In genomic region chr8:72261019-72261418, GRCm38 (mm10) we compare ENCODE assay signal across 9 mouse cellular contexts. TPM values are rescaled to one million over a fixed set of nuclear protein-coding genes. Genes with fewer than 3 reads are reported as not detected.
DNase-seq lines count a peak whose midpoint lies in the region; ATAC-seq and TF ChIP-seq lines count a peak whose summit lies in the region.
"Had no signal": no experiment of that assay in that cellular context is flagged by ENCODE, and none has a peak within 500 bp of the region (broad histone marks: within the 10 kb centered on the region; RNA-seq: fewer than 3 reads in every experiment).

No protein-coding gene starts in this region.

- H3K79me2 ChIP-seq in heart, adult 2 months (replicated peaks; ENCODE audit: control insufficient read depth, insufficient read depth, low read length) = no peaks in the 10 kb centered on the region

- no peaks in the 10 kb centered on the region for H3K9me3 ChIP-seq in intestine, embryonic 16.5 days (ENCODE audit: control insufficient read depth, low read length)
- H3K9me3 ChIP-seq: limb, embryonic 13.5 days had no signal

- TF ChIP-seq POLR2A in heart, adult 2 months (IDR thresholded peaks at IDR 0.05; ENCODE audit: insufficient read depth, low read depth, low read length) = peak; percentile 34; the same call in 1 of the 2 replicates
- no peak for TF ChIP-seq POLR2A in lung, adult 2 months (IDR thresholded peaks at IDR 0.05; ENCODE audit: borderline replicate concordance, extremely low read depth, low read depth, low read length)

- peak overlapping the region; percentile 5 for H3K9ac ChIP-seq in heart, adult 2 months (ENCODE audit: low read depth, low read length)
- no peak overlapping the region for H3K9ac ChIP-seq in intestine, embryonic 16.5 days (ENCODE audit: low read depth, low read length)
- H3K9ac ChIP-seq: limb, embryonic 13.5 days had no signal

- H3K4me2 ChIP-seq in intestine, embryonic 16.5 days (ENCODE audit: low read depth, low read length) = no peak overlapping the region
- H3K4me2 ChIP-seq: limb, embryonic 13.5 days had no signal

- no peak overlapping the region for H3K4me3 ChIP-seq in heart, adult 2 months
- H3K4me3 ChIP-seq in intestine, embryonic 16.5 days (ENCODE audit: low read length) = no peak overlapping the region
- H3K4me3 ChIP-seq in lung, adult 2 months (replicated peaks; ENCODE audit: extremely low read depth, low read depth, low read length) = no peak overlapping the region
- H3K4me3 ChIP-seq: limb, embryonic 13.5 days had no signal

- H3K4me1 ChIP-seq in heart, adult 2 months (ENCODE audit: control insufficient read depth, insufficient read depth, low read length) = peaks cover 24% of the 10 kb centered on the region
- no peaks in the 10 kb centered on the region for H3K4me1 ChIP-seq in intestine, embryonic 16.5 days (ENCODE audit: control insufficient read depth, insufficient read depth, low read length)
- H3K4me1 ChIP-seq in lung, adult 2 months (ENCODE audit: control insufficient read depth, insufficient read depth, low read length) = peaks cover 4% of the 10 kb centered on the region; the same call in 1 of the 2 replicates

- intact Hi-C loops in heart, adult 2 months (cut with DNase I) = no loop called here

- DNase-seq in CD4-positive helper T cell, adult 2 months (ENCODE audit: low read depth, low spot score) = peak; percentile 83
- DNase-seq in ES-CJ7 (ENCODE audit: low read depth, low spot score) = peak; percentile 77
- peak; percentile 68 to 79 for DNase-seq in cerebellum, postnatal 10 days
- peak; percentile 60 to 71 for DNase-seq in heart, adult 2 months
- no peak for DNase-seq in lung, adult 2 months

- TF ChIP-seq EP300 in heart, adult 2 months (IDR thresholded peaks at IDR 0.05; ENCODE audit: insufficient read depth, low read depth, low read length) = peak; percentile 84

- H3K36me3 ChIP-seq in heart, adult 2 months (ENCODE audit: control insufficient read depth, insufficient read depth, low read length) = peaks cover 2% of the 10 kb centered on the region
- H3K36me3 ChIP-seq in intestine, embryonic 16.5 days (ENCODE audit: control insufficient read depth, insufficient read depth, low read length) = no peaks in the 10 kb centered on the region

- TF ChIP-seq CTCF in heart, adult 2 months (IDR thresholded peaks at IDR 0.05) = peak; percentile 86
- peak; percentile 74 for TF ChIP-seq CTCF in lung, adult 2 months (IDR thresholded peaks at IDR 0.05; ENCODE audit: insufficient read depth, low read length)

- WGBS in heart, adult 2 months = 2% methylated on average over 2 of the region's 2 CpGs
- WGBS in intestine, embryonic 16.5 days = 33% methylated on average over 2 of the region's 2 CpGs
- WGBS in lung, adult 2 months = 27% methylated on average over 2 of the region's 2 CpGs

- peak; percentile 45 for ATAC-seq in intestine, embryonic 16.5 days
- ATAC-seq in neutrophil, adult 5-6 weeks (ENCODE audit: extremely low read depth, insufficient number of reproducible peaks, low FRiP score, poor library complexity, severe bottlenecking) = peak; percentile 77
- no peak for ATAC-seq in erythroblast, adult 5-6 weeks (replicated peaks; ENCODE audit: low FRiP score, poor library complexity, severe bottlenecking)

- peak overlapping the region; percentile 61 for H3K27ac ChIP-seq in heart, adult 2 months
- no peak overlapping the region for H3K27ac ChIP-seq in intestine, embryonic 16.5 days (ENCODE audit: low read length)
- H3K27ac ChIP-seq: limb, embryonic 13.5 days had no signal

- no peaks in the 10 kb centered on the region for H3K27me3 ChIP-seq in heart, adult 2 months (ENCODE audit: control insufficient read depth, insufficient read depth, low read length)
- H3K27me3 ChIP-seq in intestine, embryonic 16.5 days (replicated peaks; ENCODE audit: control insufficient read depth, insufficient read depth, low read length) = no peaks in the 10 kb centered on the region
- H3K27me3 ChIP-seq: limb, embryonic 13.5 days had no signal

RNA-seq across cellular contexts. Expression of gene Ap1m1, which starts 21.2 kb away (rescaled TPM):
- 10 to 100 TPM; 44.6 to 48.8 TPM for total RNA-seq in heart, adult 2 months (2021)
- polyA plus RNA-seq in heart, adult 2 months (2012; rRNA removed) = 74.3 and 77.0 TPM in 2 replicates
- polyA plus RNA-seq in intestine, embryonic 16.5 days (2015; fragmentation: Nextera tagmentation; extraction: Ambion mirVana) = 105 and 106 TPM in 2 replicates
- polyA plus RNA-seq in lung, adult 2 months (2012; rRNA removed) = 67.5 and 78.6 TPM in 2 replicates
- 156 and 166 TPM in 2 replicates for total RNA-seq in neutrophil, adult 5-6 weeks (2017)
- total RNA-seq in erythroblast, adult 5-6 weeks (2015; ENCODE audit: low replicate concordance) = 36.9 and 46.8 TPM in 2 replicates
- total RNA-seq in erythroblast, adult 5-6 weeks (2017; ENCODE audit: low replicate concordance) = 15.7 and 22.7 TPM in 2 replicates

RNA-seq across cellular contexts. Expression of gene Fam32a, which starts 41.5 kb away (rescaled TPM):
- total RNA-seq in heart, adult 2 months (2021) = 10 to 100 TPM; 21.4 to 23.2 TPM
- 21.2 and 29.9 TPM in 2 replicates for polyA plus RNA-seq in heart, adult 2 months (2012; rRNA removed)
- polyA plus RNA-seq in intestine, embryonic 16.5 days (2015; fragmentation: Nextera tagmentation; extraction: Ambion mirVana) = 71.7 and 76.3 TPM in 2 replicates
- 35.9 and 50.0 TPM in 2 replicates for polyA plus RNA-seq in lung, adult 2 months (2012; rRNA removed)
- total RNA-seq in neutrophil, adult 5-6 weeks (2017) = 259 and 282 TPM in 2 replicates
- 31.1 and 32.9 TPM in 2 replicates for total RNA-seq in erythroblast, adult 5-6 weeks (2015; ENCODE audit: low replicate concordance)
- 30.3 and 36.4 TPM in 2 replicates for total RNA-seq in erythroblast, adult 5-6 weeks (2017; ENCODE audit: low replicate concordance)

RNA-seq across cellular contexts. Expression of gene Gm10282, which starts 44.0 kb away (rescaled TPM):
- total RNA-seq in heart, adult 2 months (2021) = 1 to 10 TPM; 6.7 to 8.5 TPM
- 1.1 and 2.9 TPM in 2 replicates for polyA plus RNA-seq in heart, adult 2 months (2012; rRNA removed)
- polyA plus RNA-seq in intestine, embryonic 16.5 days (2015; fragmentation: Nextera tagmentation; extraction: Ambion mirVana) = 14.3 and 18.9 TPM in 2 replicates
- polyA plus RNA-seq in lung, adult 2 months (2012; rRNA removed) = 0.53 and 1.8 TPM in 2 replicates
- 5.0 and 9.7 TPM in 2 replicates for total RNA-seq in neutrophil, adult 5-6 weeks (2017)
- total RNA-seq in erythroblast, adult 5-6 weeks (2015; ENCODE audit: low replicate concordance) = 22.9 and 31.8 TPM in 2 replicates
- total RNA-seq in erythroblast, adult 5-6 weeks (2017; ENCODE audit: low replicate concordance) = 14.9 and 39.9 TPM in 2 replicates

RNA-seq across cellular contexts. Expression of gene Gm11034, which starts 47.6 kb away (rescaled TPM):
- not detected for total RNA-seq in heart, adult 2 months (2021)
- polyA plus RNA-seq in heart, adult 2 months (2012; rRNA removed) = not detected in 2 replicates
- not detected in 2 replicates for polyA plus RNA-seq in intestine, embryonic 16.5 days (2015; fragmentation: Nextera tagmentation; extraction: Ambion mirVana)
- not detected in 2 replicates for polyA plus RNA-seq in lung, adult 2 months (2012; rRNA removed)
- total RNA-seq in neutrophil, adult 5-6 weeks (2017) = not detected in 2 replicates
- not detected in 2 replicates for total RNA-seq in erythroblast, adult 5-6 weeks (2015; ENCODE audit: low replicate concordance)
- not detected in 2 replicates for total RNA-seq in erythroblast, adult 5-6 weeks (2017; ENCODE audit: low replicate concordance)
- polyA plus RNA-seq: limb, embryonic 13.5 days had no signal

RNA-seq across cellular contexts. Expression of gene Cib3, which starts 48.4 kb away (rescaled TPM):
- 1 to 10 TPM in 1 of 2 experiments, under 1 TPM in 1; 0.66 to 1.5 TPM for total RNA-seq in heart, adult 2 months (2021)
- 1.1 TPM in 2 replicates for polyA plus RNA-seq in heart, adult 2 months (2012; rRNA removed)
- polyA plus RNA-seq in intestine, embryonic 16.5 days (2015; fragmentation: Nextera tagmentation; extraction: Ambion mirVana) = not detected in 2 replicates
- polyA plus RNA-seq in lung, adult 2 months (2012; rRNA removed) = 0.25 TPM in 1 of 2 replicates, not detected in the other
- 1.6 and 1.7 TPM in 2 replicates for total RNA-seq in neutrophil, adult 5-6 weeks (2017)
- 1.7 TPM in 1 of 2 replicates, not detected in the other for total RNA-seq in erythroblast, adult 5-6 weeks (2015; ENCODE audit: low replicate concordance)
- total RNA-seq in erythroblast, adult 5-6 weeks (2017; ENCODE audit: low replicate concordance) = 1.8 and 5.4 TPM in 2 replicates
- polyA plus RNA-seq: limb, embryonic 13.5 days had no signal
